Mouse (Mus musculus) limb, embryonic 11.5 days (tissue): ENCODE measurements at regions not wholly inside any gene's neighbourhood (a gene's known extent, or its start where the extent isn't known, plus 50 kb on each side); places are given as distances from the start of the nearest gene placed in this dataset.

ENCODE experiments used
- ATAC-seq: fragments of 200-750 bp; cut with Nextera tagmentation; 2 replicates; pipeline ENCODE4 v1.8.0; 2017; ENCODE audit warnings: low read depth; ENCODE audit not compliant: insufficient number of reproducible peaks, low FRiP score, low TSS enrichment
- DNase-seq: peaks from one replicate; pipeline ENCODE4 v3.0.0-alpha.2; 2015; ENCODE audit warnings: low spot score
- H3K27ac ChIP-seq: fragments of 300-500 bp; sonication (generic); replicated peaks from 2 replicates; pipeline ENCODE4 v1.5.1; 2014; ENCODE audit warnings: low read depth, mild to moderate bottlenecking, low read length
- H3K27me3 ChIP-seq: fragments of 300-500 bp; sonication (generic); 2 replicates; pipeline ENCODE4 v1.6.1; 2014; ENCODE audit warnings: mild to moderate bottlenecking, low read length, mixed read lengths; ENCODE audit not compliant: control insufficient read depth, insufficient read depth
- H3K36me3 ChIP-seq: fragments of 300-500 bp; sonication (generic); 2 replicates; pipeline ENCODE4 v1.6.1; 2014; ENCODE audit warnings: mild to moderate bottlenecking, low read length, moderate library complexity, mixed read lengths; ENCODE audit not compliant: control insufficient read depth, insufficient read depth
- H3K4me1 ChIP-seq: fragments of 300-500 bp; sonication (generic); 2 replicates; pipeline ENCODE4 v1.6.1; 2014; ENCODE audit warnings: low read length, mixed read lengths; ENCODE audit not compliant: control insufficient read depth, insufficient read depth
- H3K4me2 ChIP-seq: fragments of 300-500 bp; sonication (generic); 2 replicates; pipeline ENCODE4 v1.6.1; 2014; ENCODE audit warnings: low read depth, mild to moderate bottlenecking, moderate library complexity; ENCODE audit not compliant: severe bottlenecking
- H3K4me3 ChIP-seq: fragments of 300-500 bp; sonication (generic); 2 replicates; pipeline ENCODE4 v1.5.1; 2014; ENCODE audit warnings: low read depth, low read length
- H3K9ac ChIP-seq: fragments of 300-500 bp; sonication (generic); 2 replicates; pipeline ENCODE4 v1.6.1; 2014; ENCODE audit warnings: mild to moderate bottlenecking, low read length
- H3K9me3 ChIP-seq: fragments of 300-500 bp; sonication (generic); 2 replicates; pipeline ENCODE4 v1.6.1; 2016; ENCODE audit warnings: low read length; ENCODE audit not compliant: control insufficient read depth
- WGBS: fragments of 180-500 bp; shearing (Covaris S2); extraction: QIAGEN DNeasy Blood & Tissue Kit; methylation state at CpG from one replicate; pipeline ENCODE4 v1.1.7; 2014; 5-methylcytosine and 5-hydroxymethylcytosine counted together

- no peaks in the 10 kb centered on the region for H3K4me1 ChIP-seq
- no peaks in the 10 kb centered on the region for H3K27me3 ChIP-seq
- no peak for ATAC-seq
- 89% methylated on average over 7 of the region's 7 CpGs for WGBS
- H3K9me3 ChIP-seq, result no peaks in the 10 kb centered on the region
- H3K36me3 ChIP-seq, result no peaks in the 10 kb centered on the region
- H3K4me2 ChIP-seq, result no peak overlapping the region
- no peak overlapping the region for H3K9ac ChIP-seq
- no peak overlapping the region for H3K27ac ChIP-seq
- H3K4me3 ChIP-seq, result no peak overlapping the region
- DNase-seq, result no peak
Measured at GRCm38 (mm10) chrX:10984894-10985293, 270.1 kb downstream of the Mid1ip1 start.

GRCm38 (mm10) chrX:10991871-10992210 is 277.0 kb downstream of the Mid1ip1 start:
- Histone ChIP-seq H3K4me1 (no peaks in the 10 kb centered on the region), H3K27me3 (no peaks in the 10 kb centered on the region), H3K9ac (no peak overlapping the region), H3K9me3 (no peaks in the 10 kb centered on the region), H3K27ac (0 out of 2 replicates have a peak overlapping the region, but pooled peaks have one; percentile 21), H3K4me2 (peak overlapping the region; percentile 35), H3K36me3 (no peaks in the 10 kb centered on the region), H3K4me3 (no peak overlapping the region)
- no peak for DNase-seq
- 30% methylated on average over 6 of the region's 6 CpGs for WGBS
- ATAC-seq, result no peak

- DNase-seq (peak; percentile 44), ATAC-seq (0 out of 2 replicates have a peak, but pooled peaks have one; percentile 51)
- H3K9ac ChIP-seq, result peak overlapping the region; percentile 34; the same call in 1 of the 2 replicates
- 0 out of 2 replicates have a peak overlapping the region, but pooled peaks have one; percentile 21 for H3K27ac ChIP-seq
- H3K27me3 ChIP-seq, result no peaks in the 10 kb centered on the region
- no peaks in the 10 kb centered on the region for H3K36me3 ChIP-seq
- H3K4me3 ChIP-seq, result no peak overlapping the region
- H3K4me1 ChIP-seq, result no peaks in the 10 kb centered on the region
- peak overlapping the region; percentile 35 for H3K4me2 ChIP-seq
- 25% methylated on average over 19 of the region's 19 CpGs for WGBS
- no peaks in the 10 kb centered on the region for H3K9me3 ChIP-seq
Measured at GRCm38 (mm10) chrX:10992211-10993004, 277.6 kb downstream of the Mid1ip1 start.

- no peaks in the 10 kb centered on the region for H3K4me1 ChIP-seq
- H3K27ac ChIP-seq, result 0 out of 2 replicates have a peak overlapping the region, but pooled peaks have one; percentile 14
- H3K36me3 ChIP-seq, result no peaks in the 10 kb centered on the region
- no peak overlapping the region for H3K4me3 ChIP-seq
- DNase-seq (no peak), ATAC-seq (no peak)
- no peaks in the 10 kb centered on the region for H3K9me3 ChIP-seq
- H3K9ac ChIP-seq, result no peak overlapping the region
- no peaks in the 10 kb centered on the region for H3K27me3 ChIP-seq
- H3K4me2 ChIP-seq, result peak overlapping the region; percentile 35; the same call in 1 of the 2 replicates
- 35% methylated on average over 6 of the region's 6 CpGs for WGBS
Measured at GRCm38 (mm10) chrX:10993005-10993377, 278.2 kb downstream of the Mid1ip1 start.

GRCm38 (mm10) chrX:10994910-10995309 is 280.1 kb downstream of the Mid1ip1 start:
- Histone ChIP-seq H3K27me3 (no peaks in the 10 kb centered on the region), H3K9ac (no peak overlapping the region), H3K4me3 (no peak overlapping the region), H3K4me1 (no peaks in the 10 kb centered on the region), H3K36me3 (no peaks in the 10 kb centered on the region), H3K27ac (no peak overlapping the region), H3K4me2 (no peak overlapping the region), H3K9me3 (no peaks in the 10 kb centered on the region)
- ATAC-seq (no peak), DNase-seq (no peak)

- Histone ChIP-seq H3K4me3 (no peak overlapping the region), H3K27ac (no peak overlapping the region), H3K4me1 (no peaks in the 10 kb centered on the region), H3K4me2 (no peak overlapping the region), H3K27me3 (no peaks in the 10 kb centered on the region), H3K36me3 (no peaks in the 10 kb centered on the region), H3K9ac (no peak overlapping the region), H3K9me3 (no peaks in the 10 kb centered on the region)
- DNase-seq (no peak), ATAC-seq (no peak)
- WGBS, result 88% methylated on average over 3 of the region's 3 CpGs
Measured at GRCm38 (mm10) chrX:11001180-11001579, 286.4 kb downstream of the Mid1ip1 start.

GRCm38 (mm10) chrX:11039278-11039677 is 259.8 kb upstream of the H2al1a start:
- Histone ChIP-seq H3K27me3 (no peaks in the 10 kb centered on the region), H3K9ac (no peak overlapping the region), H3K4me2 (no peak overlapping the region), H3K4me1 (no peaks in the 10 kb centered on the region), H3K9me3 (no peaks in the 10 kb centered on the region), H3K27ac (no peak overlapping the region), H3K36me3 (no peaks in the 10 kb centered on the region), H3K4me3 (no peak overlapping the region)
- ATAC-seq (no peak), DNase-seq (no peak)

- Histone ChIP-seq H3K27me3 (no peaks in the 10 kb centered on the region), H3K36me3 (no peaks in the 10 kb centered on the region), H3K9me3 (no peaks in the 10 kb centered on the region), H3K4me1 (no peaks in the 10 kb centered on the region), H3K4me3 (no peak overlapping the region), H3K9ac (no peak overlapping the region), H3K4me2 (no peak overlapping the region), H3K27ac (no peak overlapping the region)
- no peak for DNase-seq
- 88% methylated on average over 3 of the region's 3 CpGs for WGBS
- no peak for ATAC-seq
Measured at GRCm38 (mm10) chrX:11046769-11047168, 252.3 kb upstream of the H2al1a start.

- no peaks in the 10 kb centered on the region for H3K9me3 ChIP-seq
- no peaks in the 10 kb centered on the region for H3K27me3 ChIP-seq
- WGBS, result 65% methylated on average over 3 of the region's 3 CpGs
- H3K27ac ChIP-seq, result no peak overlapping the region
- no peak overlapping the region for H3K4me2 ChIP-seq
- DNase-seq, result no peak
- H3K4me3 ChIP-seq, result no peak overlapping the region
- H3K36me3 ChIP-seq, result no peaks in the 10 kb centered on the region
- ATAC-seq, result no peak
- no peak overlapping the region for H3K9ac ChIP-seq
- no peaks in the 10 kb centered on the region for H3K4me1 ChIP-seq
Measured at GRCm38 (mm10) chrX:11082171-11082570, 216.9 kb upstream of the H2al1a start.
